Mouse (Mus musculus) kidney, embryonic 15.5 days (tissue): ENCODE measurements around the gene Gnat2. TPM values are rescaled to one million over a fixed set of nuclear protein-coding genes. Genes with fewer than 3 reads are reported as not detected.

Source experiments
- ATAC-seq: fragments of 200-750 bp; cut with Nextera tagmentation; replicated peaks from 2 replicates; pipeline ENCODE4 v1.8.0; 2017; ENCODE audit warnings: moderate TSS enrichment; ENCODE audit not compliant: low FRiP score
- H3K27ac ChIP-seq: fragments of 300-500 bp; sonication (generic); 2 replicates; pipeline ENCODE4 v1.5.1; 2015; ENCODE audit warnings: mild to moderate bottlenecking, inconsistent platforms
- H3K27me3 ChIP-seq: fragments of 300-500 bp; sonication (generic); 2 replicates; pipeline ENCODE4 v1.6.1; 2015; ENCODE audit warnings: inconsistent platforms
- H3K36me3 ChIP-seq: fragments of 300-500 bp; sonication (generic); 2 replicates; pipeline ENCODE4 v1.6.1; 2015; ENCODE audit warnings: inconsistent platforms
- H3K4me1 ChIP-seq: fragments of 300-500 bp; sonication (generic); 2 replicates; pipeline ENCODE4 v1.6.1; 2015; ENCODE audit warnings: inconsistent platforms
- H3K4me2 ChIP-seq: fragments of 300-500 bp; sonication (generic); 2 replicates; pipeline ENCODE4 v1.6.1; 2015; ENCODE audit warnings: moderate library complexity, mild to moderate bottlenecking, inconsistent platforms
- H3K4me3 ChIP-seq: fragments of 300-500 bp; sonication (generic); replicated peaks from 2 replicates; pipeline ENCODE4 v1.5.1; 2015; ENCODE audit warnings: mild to moderate bottlenecking, inconsistent platforms
- H3K9ac ChIP-seq: fragments of 300-500 bp; sonication (generic); 2 replicates; pipeline ENCODE4 v1.6.1; 2015; ENCODE audit warnings: mild to moderate bottlenecking, inconsistent platforms
- H3K9me3 ChIP-seq: fragments of 300-500 bp; sonication (generic); replicated peaks from 2 replicates; pipeline ENCODE4 v1.6.1; 2016; ENCODE audit warnings: inconsistent platforms
- WGBS: fragments of 180-500 bp; shearing (Covaris S2); methylation state at CpG from one replicate; pipeline ENCODE4 v1.1.7; 2015; ENCODE audit warnings: mixed read lengths; 5-methylcytosine and 5-hydroxymethylcytosine counted together
- polyA plus RNA-seq: library from polyadenylated mRNA; unstranded; fragments of >200 nt; fragmentation: Nextera tagmentation; extraction: Ambion mirVana; gene quantifications from 2 replicates; pipeline ENCODE4 v1.2.1, GENCODE M21; 2015

Gene Gnat2
- polyA plus RNA-seq, 1 experiment from 2014 or later = 1.9 TPM

- peak; percentile 69; the same call in 1 of the 2 replicates for ATAC-seq
- Histone ChIP-seq H3K4me3 (no peak overlapping the region), H3K27me3 (no peaks in the 10 kb centered on the region), H3K27ac (no peak overlapping the region), H3K9ac (no peak overlapping the region), H3K4me2 (no peak overlapping the region), H3K36me3 (no peaks in the 10 kb centered on the region), H3K9me3 (no peaks in the 10 kb centered on the region), H3K4me1 (no peaks in the 10 kb centered on the region)
- WGBS = 81% methylated on average over 10 of the region's 10 CpGs
These were observed 4.1 kb downstream of the Gnat2 start for GRCm38 (mm10) chr3:108096726-108097125.

GRCm38 (mm10) chr3:108097656-108098055, 5.1 kb downstream of the Gnat2 start:
- Histone ChIP-seq H3K36me3 (no peaks in the 10 kb centered on the region), H3K4me3 (no peak overlapping the region), H3K4me2 (no peak overlapping the region), H3K27me3 (no peaks in the 10 kb centered on the region), H3K9ac (no peak overlapping the region), H3K27ac (no peak overlapping the region), H3K4me1 (no peaks in the 10 kb centered on the region), H3K9me3 (no peaks in the 10 kb centered on the region)
- 72% methylated on average over 8 of the region's 8 CpGs for WGBS
- no peak for ATAC-seq

GRCm38 (mm10) chr3:108098316-108098715, 5.7 kb downstream of the Gnat2 start:
- Histone ChIP-seq H3K4me1 (no peaks in the 10 kb centered on the region), H3K36me3 (no peaks in the 10 kb centered on the region), H3K27ac (no peak overlapping the region), H3K9me3 (no peaks in the 10 kb centered on the region), H3K4me2 (no peak overlapping the region), H3K4me3 (no peak overlapping the region), H3K9ac (no peak overlapping the region), H3K27me3 (no peaks in the 10 kb centered on the region)
- 0 out of 2 replicates have a peak, but pooled peaks have one; percentile 38 for ATAC-seq
- 45% methylated on average over 6 of the region's 6 CpGs for WGBS

- no peak overlapping the region for H3K4me3 ChIP-seq
- no peaks in the 10 kb centered on the region for H3K27me3 ChIP-seq
- no peak for ATAC-seq
- H3K36me3 ChIP-seq = peaks cover 21% of the 10 kb centered on the region
- H3K4me2 ChIP-seq = no peak overlapping the region
- no peaks in the 10 kb centered on the region for H3K9me3 ChIP-seq
- no peaks in the 10 kb centered on the region for H3K4me1 ChIP-seq
- no peak overlapping the region for H3K9ac ChIP-seq
- H3K27ac ChIP-seq = no peak overlapping the region
- 48% methylated on average over 3 of the region's 3 CpGs for WGBS
These were observed 9.0 kb downstream of the Gnat2 start for GRCm38 (mm10) chr3:108101594-108101993.

GRCm38 (mm10) chr3:108102075-108102474, 9.5 kb downstream of the Gnat2 start:
- Histone ChIP-seq H3K9me3 (no peaks in the 10 kb centered on the region), H3K4me3 (no peak overlapping the region), H3K27ac (no peak overlapping the region), H3K27me3 (no peaks in the 10 kb centered on the region), H3K9ac (no peak overlapping the region), H3K4me1 (no peaks in the 10 kb centered on the region), H3K36me3 (peaks cover 22% of the 10 kb centered on the region), H3K4me2 (no peak overlapping the region)
- WGBS = 86% methylated on average over 6 of the region's 6 CpGs
- ATAC-seq = no peak

GRCm38 (mm10) chr3:108105281-108105680, 12.7 kb downstream of the Gnat2 start:
- WGBS = 87% methylated on average over 3 of the region's 3 CpGs
- no peaks in the 10 kb centered on the region for H3K4me1 ChIP-seq
- ATAC-seq = no peak
- no peak overlapping the region for H3K4me3 ChIP-seq
- H3K9ac ChIP-seq = no peak overlapping the region
- H3K9me3 ChIP-seq = no peaks in the 10 kb centered on the region
- H3K27ac ChIP-seq = no peak overlapping the region
- no peak overlapping the region for H3K4me2 ChIP-seq
- H3K27me3 ChIP-seq = no peaks in the 10 kb centered on the region
- peaks cover 51% of the 10 kb centered on the region for H3K36me3 ChIP-seq

- Histone ChIP-seq H3K9ac (no peak overlapping the region), H3K27ac (no peak overlapping the region), H3K9me3 (no peaks in the 10 kb centered on the region), H3K4me3 (no peak overlapping the region), H3K36me3 (peaks cover 84% of the 10 kb centered on the region), H3K27me3 (no peaks in the 10 kb centered on the region), H3K4me1 (no peaks in the 10 kb centered on the region), H3K4me2 (no peak overlapping the region)
- no peak for ATAC-seq
- WGBS = 87% methylated on average over 5 of the region's 5 CpGs
These were observed 18.7 kb downstream of the Gnat2 start for GRCm38 (mm10) chr3:108111320-108111719.

- no peaks in the 10 kb centered on the region for H3K27me3 ChIP-seq
- H3K9ac ChIP-seq = no peak overlapping the region
- H3K9me3 ChIP-seq = no peaks in the 10 kb centered on the region
- no peaks in the 10 kb centered on the region for H3K4me1 ChIP-seq
- peaks cover 87% of the 10 kb centered on the region for H3K36me3 ChIP-seq
- no peak overlapping the region for H3K4me2 ChIP-seq
- WGBS = 85% methylated on average over 7 of the region's 7 CpGs
- no peak for ATAC-seq
- no peak overlapping the region for H3K4me3 ChIP-seq
- H3K27ac ChIP-seq = no peak overlapping the region
These were observed 19.7 kb downstream of the Gnat2 start for GRCm38 (mm10) chr3:108112246-108112645.

- H3K4me1 ChIP-seq = no peaks in the 10 kb centered on the region
- no peaks in the 10 kb centered on the region for H3K9me3 ChIP-seq
- no peak for ATAC-seq
- no peak overlapping the region for H3K4me3 ChIP-seq
- H3K9ac ChIP-seq = no peak overlapping the region
- 88% methylated on average over 4 of the region's 4 CpGs for whole genome bisulfite sequencing
- H3K27ac ChIP-seq = no peak overlapping the region
- H3K36me3 ChIP-seq = peaks cover 89% of the 10 kb centered on the region
- H3K27me3 ChIP-seq = no peaks in the 10 kb centered on the region
- H3K4me2 ChIP-seq = no peak overlapping the region
These were observed 20.1 kb downstream of the Gnat2 start for GRCm38 (mm10) chr3:108112666-108113065.

GRCm38 (mm10) chr3:108113591-108114289, 21.2 kb downstream of the Gnat2 start:
- no peak for ATAC-seq
- Histone ChIP-seq H3K27me3 (no peaks in the 10 kb centered on the region), H3K36me3 (peaks cover 89% of the 10 kb centered on the region), H3K27ac (no peak overlapping the region), H3K4me1 (no peaks in the 10 kb centered on the region), H3K9ac (no peak overlapping the region), H3K4me3 (no peak overlapping the region), H3K9me3 (no peaks in the 10 kb centered on the region), H3K4me2 (no peak overlapping the region)
- WGBS = 86% methylated on average over 7 of the region's 7 CpGs

- H3K9ac ChIP-seq = no peak overlapping the region
- H3K27ac ChIP-seq = no peak overlapping the region
- H3K27me3 ChIP-seq = no peaks in the 10 kb centered on the region
- no peaks in the 10 kb centered on the region for H3K9me3 ChIP-seq
- H3K4me2 ChIP-seq = no peak overlapping the region
- WGBS = 98% methylated on average over 6 of the region's 6 CpGs
- peaks cover 85% of the 10 kb centered on the region for H3K36me3 ChIP-seq
- no peak for ATAC-seq
- H3K4me3 ChIP-seq = no peak overlapping the region
- H3K4me1 ChIP-seq = no peaks in the 10 kb centered on the region
These were observed 24.9 kb downstream of the Gnat2 start for GRCm38 (mm10) chr3:108117465-108117864.

- no peaks in the 10 kb centered on the region for H3K4me1 ChIP-seq
- WGBS = 80% methylated on average over 3 of the region's 3 CpGs
- no peak overlapping the region for H3K4me3 ChIP-seq
- H3K4me2 ChIP-seq = no peak overlapping the region
- H3K27me3 ChIP-seq = no peaks in the 10 kb centered on the region
- ATAC-seq = no peak
- no peak overlapping the region for H3K9ac ChIP-seq
- H3K9me3 ChIP-seq = no peaks in the 10 kb centered on the region
- H3K36me3 ChIP-seq = peaks cover 64% of the 10 kb centered on the region
- no peak overlapping the region for H3K27ac ChIP-seq
These were observed 28.5 kb downstream of the Gnat2 start for GRCm38 (mm10) chr3:108121101-108121500.

GRCm38 (mm10) chr3:108123242-108123641, 30.7 kb downstream of the Gnat2 start:
- no peaks in the 10 kb centered on the region for H3K9me3 ChIP-seq
- no peaks in the 10 kb centered on the region for H3K27me3 ChIP-seq
- no peak overlapping the region for H3K4me2 ChIP-seq
- H3K36me3 ChIP-seq = peaks cover 44% of the 10 kb centered on the region
- no peak overlapping the region for H3K9ac ChIP-seq
- ATAC-seq = no peak
- no peak overlapping the region for H3K27ac ChIP-seq
- H3K4me3 ChIP-seq = no peak overlapping the region
- WGBS = 87% methylated on average over 5 of the region's 5 CpGs
- peaks cover 3% of the 10 kb centered on the region for H3K4me1 ChIP-seq
